Mouse (Mus musculus) midbrain, embryonic 13.5 days (tissue): ENCODE data around the gene Ptgds. TPM values are rescaled to one million over a fixed set of nuclear protein-coding genes. Genes with fewer than 3 reads are reported as not detected.

Experiments used
- microRNA-seq: library from miRNA; unstranded; fragments of <30 nt; microRNA quantifications from one replicate; pipeline ENCODE4, GENCODE M21; 2016
- polyA plus RNA-seq: library from polyadenylated mRNA; unstranded; fragments of >200 nt; fragmentation: Nextera tagmentation; extraction: Ambion mirVana; gene quantifications from 2 replicates; pipeline ENCODE4 v1.2.1, GENCODE M21; 2015

Gene Ptgds
- polyA plus RNA-seq, 1 experiment from 2014 or later: 48.6 TPM

Small RNAs within 50 kb of the gene (microRNA-seq; reads per million reads assigned to microRNA genes)
- not detected for gene Mir3087

Other genes with a start within 250 kb of the Ptgds start
- gene Tubb4b, start 245.3 kb downstream of the Ptgds start, polyA plus RNA-seq: 362 and 392 TPM in 2 replicates
- gene Slc34a3, start 235.7 kb downstream of the Ptgds start, polyA plus RNA-seq: not detected in 2 replicates
- not detected in 2 replicates for gene Rnf224, start 233.3 kb downstream of the Ptgds start, polyA plus RNA-seq
- gene Rnf208, start 227.8 kb downstream of the Ptgds start, polyA plus RNA-seq: 64.5 and 73.2 TPM in 2 replicates
- not detected in 2 replicates for gene Cysrt1, start 227.6 kb downstream of the Ptgds start, polyA plus RNA-seq
- gene AL732309.1, start 223.2 kb downstream of the Ptgds start, polyA plus RNA-seq: 4.9 and 5.1 TPM in 2 replicates
- gene Tmem203, start 214.6 kb downstream of the Ptgds start, polyA plus RNA-seq: 18.6 and 19.6 TPM in 2 replicates
- 11.4 and 13.3 TPM in 2 replicates for gene Tprn, start 207.4 kb downstream of the Ptgds start, polyA plus RNA-seq
- 205 and 216 TPM in 2 replicates for gene Ssna1, start 197.6 kb downstream of the Ptgds start, polyA plus RNA-seq
- 147 and 149 TPM in 2 replicates for gene Anapc2, start 197.6 kb downstream of the Ptgds start, polyA plus RNA-seq
- gene Tmem210, start 181.9 kb downstream of the Ptgds start, polyA plus RNA-seq: not detected in 2 replicates
- 0.27 TPM in 1 of 2 replicates, not detected in the other for gene Lrrc26, start 180.1 kb downstream of the Ptgds start, polyA plus RNA-seq
- gene Grin1, start 150.9 kb downstream of the Ptgds start, polyA plus RNA-seq: 17.5 and 19.0 TPM in 2 replicates
- 60.0 and 66.4 TPM in 2 replicates for gene Man1b1, start 137.7 kb downstream of the Ptgds start, polyA plus RNA-seq
- gene Dpp7, start 113.7 kb downstream of the Ptgds start, polyA plus RNA-seq: 19.9 and 23.7 TPM in 2 replicates
- gene Uap1l1, start 104.4 kb downstream of the Ptgds start, polyA plus RNA-seq: 3.9 and 4.4 TPM in 2 replicates
- gene Sapcd2, start 97.7 kb downstream of the Ptgds start, polyA plus RNA-seq: 23.1 and 25.5 TPM in 2 replicates
- 0.62 and 1.0 TPM in 2 replicates for gene Entpd2, start 74.2 kb downstream of the Ptgds start, polyA plus RNA-seq
- gene Npdc1, start 70.7 kb downstream of the Ptgds start, polyA plus RNA-seq: 380 and 389 TPM in 2 replicates
- gene Fut7, start 46.8 kb downstream of the Ptgds start, polyA plus RNA-seq: 0.49 TPM in 1 of 2 replicates, not detected in the other
- gene Abca2, start 41.3 kb downstream of the Ptgds start, polyA plus RNA-seq: 10.2 and 11.1 TPM in 2 replicates
- 2.7 and 4.0 TPM in 2 replicates for gene Clic3, start 13.2 kb downstream of the Ptgds start, polyA plus RNA-seq
- gene Paxx, start 9.0 kb downstream of the Ptgds start, polyA plus RNA-seq: 85.7 and 92.1 TPM in 2 replicates
- gene Lcn12, start 23.9 kb upstream of the Ptgds start, polyA plus RNA-seq: not detected in 2 replicates
- gene Fbxw5, start 30.7 kb upstream of the Ptgds start, polyA plus RNA-seq: 120 and 122 TPM in 2 replicates
- 5.6 and 7.2 TPM in 2 replicates for gene C8g, start 31.7 kb upstream of the Ptgds start, polyA plus RNA-seq
- 22.9 and 24.1 TPM in 2 replicates for gene Traf2, start 76.9 kb upstream of the Ptgds start, polyA plus RNA-seq
- 387 and 406 TPM in 2 replicates for gene Edf1, start 87.8 kb upstream of the Ptgds start, polyA plus RNA-seq
- 3.2 and 6.8 TPM in 2 replicates for gene Mamdc4, start 104.8 kb upstream of the Ptgds start, polyA plus RNA-seq
- 190 and 193 TPM in 2 replicates for gene Phpt1, start 105.2 kb upstream of the Ptgds start, polyA plus RNA-seq
- 3.5 and 5.7 TPM in 2 replicates for gene Ajm1, start 111.7 kb upstream of the Ptgds start, polyA plus RNA-seq
- gene Rabl6, start 138.5 kb upstream of the Ptgds start, polyA plus RNA-seq: 67.2 and 75.9 TPM in 2 replicates
- gene Ccdc183, start 147.6 kb upstream of the Ptgds start, polyA plus RNA-seq: 0.24 and 0.47 TPM in 2 replicates
- gene Tmem141, start 152.0 kb upstream of the Ptgds start, polyA plus RNA-seq: 27.5 and 32.3 TPM in 2 replicates
- gene Fcna, start 158.0 kb upstream of the Ptgds start, polyA plus RNA-seq: 1.1 and 1.8 TPM in 2 replicates
- gene Lcn8, start 183.1 kb upstream of the Ptgds start, polyA plus RNA-seq: not detected in 2 replicates
- not detected in 2 replicates for gene Lcn5, start 187.9 kb upstream of the Ptgds start, polyA plus RNA-seq
- not detected in 2 replicates for gene Lcn6, start 206.7 kb upstream of the Ptgds start, polyA plus RNA-seq
- gene Lcn10, start 212.7 kb upstream of the Ptgds start, polyA plus RNA-seq: not detected in 2 replicates
- gene Obp2a, start 230.0 kb upstream of the Ptgds start, polyA plus RNA-seq: not detected in 2 replicates
- 98.4 and 100 TPM in 2 replicates for gene Bmyc, start 236.7 kb upstream of the Ptgds start, polyA plus RNA-seq